Mouse (Mus musculus): ENCODE data around the gene Itprip.

The Itprip gene

GRCm38 (mm10) chr19:47917396-47917795 is 1.7 kb downstream of the Itprip start:
- no peak for ATAC-seq (ENCODE audit: insufficient number of reproducible peaks, low FRiP score, low TSS enrichment)

GRCm38 (mm10) chr19:47915251-47915650 is 3.8 kb downstream of the Itprip start:
- no peak for ATAC-seq (ENCODE audit: insufficient number of reproducible peaks, low FRiP score, low TSS enrichment)

GRCm38 (mm10) chr19:47914191-47914590 is 4.9 kb downstream of the Itprip start:
- ATAC-seq (ENCODE audit: insufficient number of reproducible peaks, low FRiP score, low TSS enrichment), result no peak

- ATAC-seq (ENCODE audit: insufficient number of reproducible peaks, low FRiP score, low TSS enrichment), result no peak
Observed at GRCm38 (mm10) chr19:47913344-47913743, 5.8 kb downstream of the Itprip start.

GRCm38 (mm10) chr19:47910751-47911150 is 8.3 kb downstream of the Itprip start:
- ATAC-seq (ENCODE audit: insufficient number of reproducible peaks, low FRiP score, low TSS enrichment), result no peak

- ATAC-seq (ENCODE audit: insufficient number of reproducible peaks, low FRiP score, low TSS enrichment), result no peak
Observed at GRCm38 (mm10) chr19:47910117-47910618, 8.9 kb downstream of the Itprip start.

- no peak for ATAC-seq (ENCODE audit: insufficient number of reproducible peaks, low FRiP score, low TSS enrichment)
Observed at GRCm38 (mm10) chr19:47909387-47910116, 9.5 kb downstream of the Itprip start.

GRCm38 (mm10) chr19:47908961-47909371 is 10.1 kb downstream of the Itprip start:
- no peak for ATAC-seq (ENCODE audit: insufficient number of reproducible peaks, low FRiP score, low TSS enrichment)

GRCm38 (mm10) chr19:47907596-47907995 is 11.5 kb downstream of the Itprip start:
- ATAC-seq (ENCODE audit: insufficient number of reproducible peaks, low FRiP score, low TSS enrichment), result no peak

GRCm38 (mm10) chr19:47905603-47906002 is 13.5 kb downstream of the Itprip start:
- no peak for ATAC-seq (ENCODE audit: insufficient number of reproducible peaks, low FRiP score, low TSS enrichment)

GRCm38 (mm10) chr19:47905081-47905480 is 14.0 kb downstream of the Itprip start:
- no peak for ATAC-seq (ENCODE audit: insufficient number of reproducible peaks, low FRiP score, low TSS enrichment)

- ATAC-seq (ENCODE audit: insufficient number of reproducible peaks, low FRiP score, low TSS enrichment), result no peak
Observed at GRCm38 (mm10) chr19:47903679-47904078, 15.4 kb downstream of the Itprip start.

GRCm38 (mm10) chr19:47902316-47903201 is 16.5 kb downstream of the Itprip start:
- no peak for ATAC-seq (ENCODE audit: insufficient number of reproducible peaks, low FRiP score, low TSS enrichment)

GRCm38 (mm10) chr19:47900558-47900957 is 18.5 kb downstream of the Itprip start:
- no peak for ATAC-seq (ENCODE audit: insufficient number of reproducible peaks, low FRiP score, low TSS enrichment)

- no peak for ATAC-seq (ENCODE audit: insufficient number of reproducible peaks, low FRiP score, low TSS enrichment)
Observed at GRCm38 (mm10) chr19:47900012-47900411, 19.1 kb downstream of the Itprip start.

- ATAC-seq (ENCODE audit: insufficient number of reproducible peaks, low FRiP score, low TSS enrichment), result no peak
Observed at GRCm38 (mm10) chr19:47898472-47899079, 20.5 kb downstream of the Itprip start.

GRCm38 (mm10) chr19:47893092-47893491 is 26.0 kb downstream of the Itprip start:
- no peak for ATAC-seq (ENCODE audit: insufficient number of reproducible peaks, low FRiP score, low TSS enrichment)

- no peak for ATAC-seq (ENCODE audit: insufficient number of reproducible peaks, low FRiP score, low TSS enrichment)
Observed at GRCm38 (mm10) chr19:47891562-47892312, 27.4 kb downstream of the Itprip start.

GRCm38 (mm10) chr19:47890489-47891130 is 28.5 kb downstream of the Itprip start:
- ATAC-seq (ENCODE audit: insufficient number of reproducible peaks, low FRiP score, low TSS enrichment), result no peak

- no peak for ATAC-seq (ENCODE audit: insufficient number of reproducible peaks, low FRiP score, low TSS enrichment)
Observed at GRCm38 (mm10) chr19:47888037-47888436, 31.1 kb downstream of the Itprip start.

Data from cerebellum, adult (tissue).